Mouse (Mus musculus): Measurements from ENCODE around the gene Skor1.
A peak's percentile ranks its signal among the peaks of the same experiment; 100 is the strongest.

Gene Skor1

DNA sequence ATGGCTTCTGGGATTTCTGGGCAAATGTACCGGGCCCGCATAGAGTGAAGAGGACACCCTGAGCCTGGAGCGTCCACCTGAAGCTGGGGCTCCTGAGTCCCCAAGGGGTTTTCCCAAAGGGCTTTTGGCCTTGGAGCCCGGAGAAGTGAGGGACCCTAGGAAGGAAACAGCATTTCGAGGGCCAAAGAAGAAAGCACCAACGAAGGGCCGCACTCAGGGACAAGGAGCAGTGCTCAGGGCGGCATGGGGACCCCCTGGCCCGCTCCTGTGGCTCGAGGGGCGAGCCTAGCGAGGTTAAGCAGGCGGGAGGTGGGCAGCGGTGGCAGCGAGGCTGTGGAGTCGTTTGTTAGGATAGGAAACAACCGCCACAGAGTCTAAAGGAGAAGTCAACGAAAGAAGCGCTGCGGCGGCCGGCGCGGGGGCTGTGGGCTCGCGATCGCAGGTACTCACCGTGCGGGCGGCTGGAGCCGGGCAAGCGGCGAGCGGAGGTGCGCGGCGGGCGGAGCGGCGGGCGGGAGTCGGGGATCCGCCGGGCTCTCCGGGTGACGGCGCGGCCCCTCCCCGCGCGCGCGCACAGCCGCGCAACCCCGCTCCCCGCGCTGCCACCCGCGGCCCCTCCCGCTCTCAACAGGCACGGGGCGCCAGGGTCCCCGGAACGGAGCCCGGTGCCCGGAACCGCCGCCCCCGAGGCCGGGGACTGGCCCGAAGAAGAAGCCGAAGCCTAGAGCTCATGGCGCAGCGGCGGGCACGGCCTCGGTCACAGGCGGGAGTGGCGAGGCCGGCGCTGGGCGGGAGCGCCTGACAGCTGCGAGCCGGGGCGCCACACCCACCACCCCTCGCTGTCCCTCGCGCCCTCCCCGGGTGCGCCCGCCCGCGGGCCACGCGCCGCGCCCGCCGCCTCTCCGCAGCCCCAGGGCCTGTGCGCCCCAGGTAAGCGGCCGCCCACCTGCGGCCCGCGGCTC is at the start of gene Skor1:
TSS of gene Skor1 (minus strand) at position 552 of the 962 bp plus-strand sequence.
- peak in 1 of 2 experiments; percentile 35 for DNase-seq (ENCODE audit: inconsistent age in 2 of 2, low spot score in 1 of 2)

DNA sequence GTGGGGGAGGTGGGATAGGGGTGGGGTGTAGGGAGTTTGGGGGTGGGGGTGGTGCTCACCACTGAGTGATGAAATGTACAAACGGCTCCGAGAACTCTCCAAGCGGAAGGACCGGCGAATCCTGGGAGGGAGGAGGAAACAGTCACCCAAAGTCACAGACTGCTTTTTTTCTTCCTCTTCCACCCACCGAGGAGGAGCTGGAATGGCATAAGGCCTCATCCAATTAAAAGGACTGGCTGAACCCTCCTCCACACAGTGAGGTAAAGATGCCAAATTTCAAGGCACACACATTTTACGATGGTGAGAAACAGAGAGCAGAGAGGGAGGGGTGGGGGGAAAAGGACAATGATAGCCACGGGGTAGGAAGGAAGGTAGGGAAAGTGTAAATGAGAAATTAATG is 48.5 kb upstream of the Skor1 start:
- no peak for DNase-seq (ENCODE audit: inconsistent age in 2 of 2, low spot score in 1 of 2)

DNA sequence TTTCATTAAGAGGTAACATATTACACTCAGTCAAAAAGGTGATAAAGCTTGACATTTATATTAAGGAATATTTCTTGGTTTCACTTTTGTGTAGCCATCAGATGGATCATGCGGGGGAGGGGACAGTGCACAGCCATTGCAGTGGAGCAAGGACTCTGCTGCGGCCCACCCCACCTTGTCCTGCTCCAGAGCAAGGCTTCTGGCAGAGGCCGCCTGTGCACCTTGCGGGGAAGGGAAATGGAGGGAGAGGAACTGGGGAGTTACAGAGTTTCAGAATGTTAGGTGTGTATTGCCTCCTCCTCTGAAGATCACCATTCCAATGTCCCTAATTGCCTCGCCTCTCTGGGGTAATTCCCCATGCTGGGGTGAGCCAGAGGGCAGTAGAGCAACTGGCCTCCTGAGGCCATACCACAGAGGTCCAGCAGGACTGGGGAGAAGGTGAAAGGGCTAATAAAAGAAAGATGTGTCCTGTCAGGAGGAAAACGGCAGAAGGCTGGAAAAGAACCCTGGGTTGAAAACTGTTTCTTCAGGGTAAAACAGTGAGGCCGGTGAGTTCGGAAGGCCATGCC is 47.4 kb upstream of the Skor1 start:
- peak in 1 of 2 experiments; percentile 39 for DNase-seq (ENCODE audit: inconsistent age in 2 of 2, low spot score in 1 of 2)

DNA sequence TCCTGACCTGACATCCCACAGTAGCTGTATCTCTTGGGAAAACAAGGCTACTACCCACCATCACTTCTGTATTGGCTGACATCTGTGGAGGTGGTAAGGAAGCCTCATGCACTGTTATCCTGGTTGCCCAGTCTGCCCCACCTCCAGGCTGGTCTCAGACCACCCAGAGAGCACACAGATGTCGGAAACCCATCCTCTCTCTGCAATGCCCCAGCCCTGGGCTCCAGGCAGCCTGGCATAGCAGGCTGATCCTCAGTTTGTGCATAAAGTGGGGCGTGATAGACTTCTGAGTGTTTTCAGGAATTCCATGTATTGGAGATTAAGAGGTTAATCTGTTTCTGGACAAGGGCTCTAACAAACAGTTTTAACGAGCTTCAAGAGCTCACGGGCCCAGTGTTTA is 46.8 kb upstream of the Skor1 start:
- no peak for DNase-seq (ENCODE audit: inconsistent age in 2 of 2, low spot score in 1 of 2)

DNA sequence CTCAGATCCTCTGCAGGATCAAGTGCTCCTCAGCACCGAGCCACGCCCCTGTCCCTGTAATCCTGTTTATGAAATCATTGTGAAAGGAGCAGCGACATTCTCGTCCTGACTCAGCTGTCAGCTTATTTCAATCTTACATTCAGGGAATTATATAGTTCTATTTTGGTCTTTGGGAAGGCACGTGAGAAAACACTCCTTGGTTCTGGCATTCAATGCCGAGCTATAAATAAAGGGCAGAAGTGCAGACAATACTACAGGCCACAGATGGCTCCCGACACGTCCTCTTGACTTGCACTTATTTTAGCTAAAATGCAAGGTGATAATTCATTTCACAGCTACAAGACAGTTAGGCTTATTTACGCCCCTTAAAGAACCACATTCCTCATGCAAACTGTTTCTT is 46.0 kb upstream of the Skor1 start:
- DNase-seq (ENCODE audit: inconsistent age in 2 of 2, low spot score in 1 of 2) = no peak

DNA sequence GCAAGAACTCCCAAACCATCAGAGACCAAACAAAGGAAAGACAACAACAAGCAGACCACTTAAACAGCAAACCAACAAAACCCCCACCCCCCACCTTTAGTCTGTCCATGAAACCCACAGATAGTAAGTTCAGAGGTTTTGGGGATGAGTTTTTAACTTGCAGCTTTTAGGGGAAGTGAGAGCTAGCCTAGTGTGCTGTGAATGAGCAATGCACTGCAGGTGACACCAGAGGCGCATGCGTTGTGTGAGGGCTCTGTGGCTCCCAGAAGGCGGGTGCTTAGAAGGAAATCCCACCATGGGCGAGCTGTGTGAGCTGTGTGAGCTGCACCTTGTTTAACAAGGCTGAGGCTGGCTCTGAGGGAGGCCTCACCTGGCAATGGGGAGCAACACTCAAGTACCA is 44.0 kb upstream of the Skor1 start:
- DNase-seq (ENCODE audit: inconsistent age in 2 of 2, low spot score in 1 of 2) = no peak

DNA sequence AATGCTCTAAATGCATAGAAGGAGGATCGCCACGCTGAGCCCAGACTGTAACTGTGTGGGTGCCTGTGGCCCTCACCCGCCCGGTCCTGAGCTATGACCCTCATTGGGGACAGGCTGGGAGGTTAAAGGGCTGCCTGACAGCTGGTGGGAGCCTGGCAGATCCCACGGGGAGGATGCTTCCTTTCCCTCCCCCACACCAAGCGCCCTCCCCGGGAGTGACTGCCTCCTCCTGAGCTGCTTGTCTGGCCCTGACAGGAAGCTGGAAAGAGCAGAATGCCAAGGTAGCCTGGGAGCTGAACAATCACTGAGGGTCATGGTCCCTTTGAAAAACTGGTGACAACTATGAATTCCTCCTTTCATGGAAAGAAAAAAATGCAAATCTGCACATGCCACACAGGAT is 38.5 kb upstream of the Skor1 start:
- DNase-seq (ENCODE audit: inconsistent age in 2 of 2, low spot score in 1 of 2) = peak; percentile 24 to 71

DNA sequence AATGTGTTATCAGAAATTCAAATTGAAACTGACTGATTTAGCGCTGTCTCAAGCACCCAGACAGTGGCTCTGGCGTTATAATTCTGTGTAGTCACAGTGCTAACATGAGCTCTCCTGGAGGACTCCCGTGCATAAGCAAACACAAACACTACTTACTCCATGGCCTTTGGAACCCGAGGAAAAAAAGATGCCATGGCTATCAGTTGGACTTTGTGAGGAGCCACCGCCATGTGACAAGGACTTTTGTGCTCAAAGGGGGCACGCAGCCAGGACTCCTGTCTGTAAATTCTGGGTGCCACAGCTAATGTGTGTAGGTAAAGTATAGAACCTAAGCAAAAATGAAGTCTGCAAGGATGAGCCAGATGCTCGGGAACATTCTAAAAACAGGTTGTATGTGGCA is 36.5 kb upstream of the Skor1 start:
- no peak for DNase-seq (ENCODE audit: inconsistent age in 2 of 2, low spot score in 1 of 2)

DNA sequence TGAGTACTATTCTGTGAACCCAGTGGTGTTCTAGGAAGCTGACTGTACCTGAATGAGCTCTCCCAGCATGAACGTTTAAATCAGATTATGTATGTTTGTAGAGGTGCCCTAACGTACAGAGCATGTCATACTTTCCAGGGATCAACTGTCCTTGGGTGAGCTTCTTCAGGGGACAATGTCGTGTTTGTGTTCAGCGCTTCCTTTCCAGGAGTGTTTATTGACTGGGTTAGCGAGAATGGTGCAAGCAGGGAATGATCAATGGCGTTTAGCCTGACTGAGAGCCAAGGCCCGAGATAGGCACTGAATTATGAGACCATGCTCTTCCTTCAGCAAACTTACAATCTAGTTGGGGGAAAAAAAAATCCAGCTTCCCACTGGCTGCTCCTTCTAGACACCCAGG is 35.1 kb upstream of the Skor1 start:
- no peak for DNase-seq (ENCODE audit: inconsistent age in 2 of 2, low spot score in 1 of 2)

DNA sequence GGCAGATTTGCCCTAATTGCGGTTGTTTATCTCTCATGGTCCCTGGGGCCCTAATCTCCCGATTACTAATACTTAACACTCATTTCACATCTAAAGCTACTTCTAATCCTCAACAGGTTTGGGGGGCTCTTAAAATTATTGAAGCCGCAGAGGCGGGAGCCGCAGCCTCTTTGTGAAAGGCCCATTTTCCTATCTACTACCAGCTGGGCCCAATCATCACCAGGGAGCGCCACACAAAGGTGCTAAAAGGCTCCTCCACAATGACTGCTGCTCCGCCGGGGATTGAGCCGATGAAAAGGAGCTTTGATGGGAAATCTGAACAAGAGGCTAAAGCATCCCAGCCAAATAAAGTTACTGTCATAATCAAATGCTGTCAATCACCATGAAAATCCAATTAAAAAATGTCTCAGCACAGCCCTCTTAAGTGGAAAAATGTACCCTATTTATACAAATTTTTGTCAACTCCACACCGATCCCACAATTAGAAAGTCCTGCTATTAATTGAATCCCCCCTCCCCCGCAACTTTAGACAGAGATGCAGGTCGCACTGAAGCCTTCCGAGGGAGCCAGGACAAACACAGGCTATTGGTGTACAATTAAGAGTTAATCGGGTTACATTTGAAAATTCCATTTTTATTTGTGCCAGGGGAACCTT is 33.7 kb upstream of the Skor1 start:
- no peak for DNase-seq (ENCODE audit: inconsistent age in 2 of 2, low spot score in 1 of 2)

DNA sequence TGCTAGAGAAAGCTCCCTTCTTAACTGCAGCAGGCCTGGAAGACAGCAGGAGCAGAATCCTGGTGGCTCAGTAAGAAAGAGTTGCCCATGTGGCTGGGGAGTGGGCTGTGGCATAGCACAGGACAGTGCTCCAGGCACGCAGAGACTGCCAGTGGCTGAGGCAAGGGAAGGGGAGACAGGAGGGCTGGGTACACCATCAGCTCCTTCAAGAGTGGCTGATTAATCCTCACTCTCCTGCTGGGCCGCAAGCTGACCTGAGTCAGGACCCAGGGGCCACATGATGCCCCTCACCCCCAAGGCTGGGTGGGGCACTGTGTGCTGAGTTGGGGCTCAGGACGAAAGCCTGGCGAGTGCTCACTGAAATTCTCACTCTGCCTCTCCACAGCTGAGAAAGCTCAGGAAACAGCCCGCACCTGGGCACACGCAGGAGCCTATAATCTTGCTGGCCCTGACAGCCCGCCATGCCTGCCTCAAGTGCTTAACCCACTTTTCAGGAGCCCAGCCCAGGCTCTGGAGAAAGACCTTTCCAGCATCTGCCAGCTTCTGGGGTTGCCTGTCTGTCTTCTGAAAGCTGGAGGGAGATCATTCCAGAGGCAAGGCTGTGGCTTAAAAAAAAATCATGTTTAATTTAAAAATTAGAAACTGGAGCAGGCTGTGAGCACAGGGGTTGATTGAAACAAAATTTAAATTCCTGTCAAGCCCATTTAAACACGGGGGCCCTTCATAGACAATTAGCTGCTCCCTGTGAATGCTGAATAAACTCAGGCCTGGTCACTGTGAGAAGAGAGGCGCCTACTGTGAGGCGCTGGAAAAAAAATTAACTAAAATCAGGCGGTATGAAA is 32.8 kb upstream of the Skor1 start:
- no peak for DNase-seq (ENCODE audit: inconsistent age in 2 of 2, low spot score in 1 of 2)

DNA sequence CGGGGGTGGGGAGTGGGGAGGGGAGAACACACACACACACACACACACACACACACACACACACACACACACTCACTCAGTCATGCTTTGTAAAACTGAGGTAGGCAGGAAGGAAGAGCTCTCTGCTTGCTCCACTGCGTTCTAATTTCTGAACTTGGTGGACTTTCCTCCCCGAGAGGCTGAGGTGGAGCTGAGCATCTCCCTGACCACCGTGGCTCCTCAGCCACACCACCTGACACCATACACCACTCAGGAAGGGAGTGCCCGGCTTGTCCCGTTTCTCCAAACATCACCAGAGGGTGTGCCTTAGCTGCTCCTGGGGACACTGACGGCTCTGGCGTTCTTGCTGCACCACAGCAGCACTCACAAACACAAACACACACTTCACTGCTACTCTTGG is 29.5 kb upstream of the Skor1 start:
- DNase-seq (ENCODE audit: inconsistent age in 2 of 2, low spot score in 1 of 2) = no peak

DNA sequence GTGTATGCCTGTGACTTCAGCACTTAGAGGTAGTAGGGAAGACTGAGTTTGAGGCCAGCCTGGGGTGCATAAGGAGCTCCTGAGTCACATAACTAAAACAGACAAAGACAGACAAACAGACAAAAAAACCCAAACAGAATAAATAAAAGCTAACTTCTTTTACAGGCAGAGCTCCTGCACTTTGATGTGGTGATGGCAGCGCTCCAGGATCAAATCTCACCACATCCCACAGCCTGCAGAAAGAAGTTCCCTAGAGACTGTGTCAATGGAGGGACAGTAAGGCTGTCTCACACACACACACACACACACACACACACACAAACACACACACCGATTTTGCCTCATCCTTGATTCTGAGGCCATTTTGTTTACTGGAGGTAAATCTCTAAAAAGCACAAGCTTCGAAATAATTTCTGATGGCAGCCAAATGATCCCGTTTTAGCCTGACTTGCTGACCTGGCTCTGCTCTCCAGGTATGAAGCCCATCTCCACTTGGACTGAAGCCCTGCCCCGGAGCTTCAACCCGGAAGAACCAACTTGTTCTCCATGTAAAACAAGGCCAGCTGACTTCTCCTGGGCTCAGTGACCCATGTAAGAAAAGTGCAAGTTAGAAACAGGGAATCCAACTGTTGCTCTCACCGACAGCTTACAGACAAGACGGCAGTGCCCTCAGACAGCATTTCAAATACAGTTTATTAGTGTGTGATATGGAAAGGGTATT is 25.4 kb upstream of the Skor1 start:
- DNase-seq (ENCODE audit: inconsistent age in 2 of 2, low spot score in 1 of 2) = no peak

DNA sequence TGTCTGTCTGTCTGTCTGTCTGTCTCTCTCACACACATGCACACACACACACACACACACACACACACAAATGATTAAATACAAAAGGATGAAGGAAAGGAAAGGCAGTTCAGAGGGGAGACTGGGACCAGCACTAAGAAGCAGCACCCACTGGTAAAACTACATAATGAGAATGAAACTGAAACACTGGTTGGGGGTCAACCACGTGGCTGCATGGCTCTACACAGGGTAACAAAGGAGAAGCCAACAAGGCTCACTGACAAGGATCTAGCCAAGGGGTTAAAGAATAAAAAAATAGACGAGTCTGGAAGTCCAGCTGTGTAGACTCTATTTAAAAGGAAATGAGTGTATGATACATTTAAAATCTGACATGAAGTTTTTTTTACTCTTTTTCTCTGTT is 23.2 kb upstream of the Skor1 start:
- no peak for DNase-seq (ENCODE audit: inconsistent age in 2 of 2, low spot score in 1 of 2)

DNA sequence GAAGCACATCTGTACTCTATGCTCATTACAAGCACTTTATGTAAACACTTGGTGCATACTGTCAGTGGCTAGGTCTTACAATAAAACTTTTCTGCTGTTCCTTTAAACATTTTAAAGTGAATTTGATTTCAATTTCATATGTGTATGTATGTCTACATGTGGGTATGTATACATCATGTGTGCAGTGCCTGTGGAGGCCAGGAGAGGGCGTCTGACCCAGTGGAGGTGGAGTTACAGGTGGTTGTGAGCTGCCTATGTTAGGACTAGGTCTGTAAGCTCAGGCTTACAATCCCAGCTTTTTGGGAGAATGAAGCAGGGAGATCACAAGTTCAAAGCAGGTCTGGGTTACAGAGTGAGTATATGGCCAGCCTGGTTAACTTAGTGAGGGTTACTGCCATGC is 20.4 kb upstream of the Skor1 start:
- DNase-seq (ENCODE audit: inconsistent age in 2 of 2, low spot score in 1 of 2) = no peak

DNA sequence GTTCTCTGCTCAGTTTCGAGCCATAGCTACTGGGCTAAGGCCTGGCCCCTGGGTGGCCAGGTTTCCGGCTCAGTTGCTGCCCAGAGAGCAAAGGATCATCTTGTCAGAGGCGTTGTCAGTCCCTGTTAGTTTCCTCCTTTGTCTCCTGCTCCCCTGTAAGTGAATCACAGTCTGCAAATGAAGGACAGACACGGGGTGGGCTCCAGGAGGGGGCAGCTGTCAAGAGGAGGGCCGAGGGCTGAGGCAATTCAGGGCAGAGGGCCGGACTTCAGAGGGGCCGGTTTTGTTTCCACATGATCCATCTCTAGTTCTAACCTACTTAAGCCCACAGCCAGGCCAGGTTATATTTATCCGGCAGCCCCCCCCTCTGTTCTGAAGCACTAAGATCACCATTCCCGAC is 16.3 kb upstream of the Skor1 start:
- no peak for DNase-seq (ENCODE audit: inconsistent age in 2 of 2, low spot score in 1 of 2)

DNA sequence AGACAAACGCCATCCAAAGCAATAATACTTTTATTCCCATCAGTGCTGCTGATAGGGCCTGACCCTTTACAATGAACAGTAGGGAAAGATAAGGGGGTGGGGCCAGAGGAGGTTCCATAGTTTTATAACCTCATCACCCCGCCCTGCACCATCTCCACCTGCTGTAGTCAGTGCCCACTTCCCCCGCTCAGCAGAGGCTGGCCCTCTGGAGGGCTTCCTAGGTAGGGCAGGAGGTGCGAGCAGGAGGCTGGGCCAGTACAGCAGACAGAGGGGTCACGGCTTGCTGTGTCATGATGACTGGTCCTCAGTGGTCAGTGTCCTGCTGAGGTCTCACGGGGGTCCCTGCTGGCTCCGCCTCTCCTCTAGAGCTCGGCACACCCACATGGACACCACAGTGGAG is 15.0 kb upstream of the Skor1 start:
- DNase-seq (ENCODE audit: inconsistent age in 2 of 2, low spot score in 1 of 2) = no peak

DNA sequence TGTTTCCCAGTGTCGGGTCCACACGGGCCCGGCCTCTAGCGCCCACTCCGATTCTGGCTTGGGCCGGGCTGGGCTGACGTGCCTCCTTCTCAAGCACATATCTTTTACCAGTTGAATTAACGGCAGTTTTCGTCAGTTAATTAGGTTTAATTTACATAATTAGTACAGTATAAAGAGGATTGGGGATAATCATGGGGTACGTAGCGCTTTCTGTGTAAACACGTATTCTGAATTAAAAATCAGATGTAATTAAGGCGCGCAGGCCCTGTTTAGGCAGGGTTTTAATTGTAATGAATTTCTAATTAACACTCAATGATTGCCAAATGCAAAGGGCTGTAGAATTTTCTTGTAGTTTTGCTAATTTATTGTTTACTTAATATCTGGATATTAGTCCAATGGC is 3.2 kb upstream of the Skor1 start:
- DNase-seq (ENCODE audit: inconsistent age in 2 of 2, low spot score in 1 of 2) = no peak

DNA sequence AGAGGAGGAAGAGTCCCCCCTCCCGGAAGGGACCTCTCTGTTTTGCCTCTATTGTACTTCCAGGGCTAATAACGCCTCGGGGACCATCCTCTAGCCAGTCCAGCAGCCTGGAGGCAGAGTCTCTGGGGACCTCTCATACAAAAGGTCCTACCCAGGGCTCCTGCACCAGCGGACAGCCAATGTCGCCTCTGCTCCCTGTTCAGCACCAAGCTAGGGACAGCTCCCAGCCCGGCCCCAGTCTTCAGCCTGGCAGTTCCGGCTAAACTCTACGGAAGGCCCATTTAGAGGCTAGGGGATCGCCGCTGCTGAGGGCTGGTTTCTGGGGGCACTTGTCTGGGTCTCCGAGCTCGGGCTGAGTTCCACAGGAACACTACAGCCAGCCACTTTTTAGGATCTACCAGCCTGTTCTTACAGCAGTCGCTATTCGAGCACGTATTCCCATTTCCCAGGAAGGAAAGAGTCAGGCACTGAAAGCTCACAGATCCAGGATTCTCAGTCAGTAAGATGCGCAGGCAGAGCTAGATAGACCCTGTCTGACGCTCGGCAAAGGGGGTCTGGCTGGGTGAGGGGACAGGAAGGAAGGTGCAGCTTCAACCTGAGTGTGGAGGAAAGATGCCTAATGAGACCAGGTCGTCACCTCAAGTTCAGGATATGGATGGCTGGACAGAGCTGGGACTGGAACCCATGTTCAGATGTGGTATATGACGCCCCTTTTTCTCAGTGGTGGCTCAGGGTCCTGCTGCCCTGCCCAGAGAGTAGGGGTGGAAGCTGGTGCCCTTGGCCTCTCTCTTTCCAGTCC is 2.5 kb upstream of the Skor1 start:
- DNase-seq (ENCODE audit: inconsistent age in 2 of 2, low spot score in 1 of 2) = peak; percentile 65 to 89
